10 mouse cellular contexts compared by ENCODE assay signal in the genomic region with DNA sequence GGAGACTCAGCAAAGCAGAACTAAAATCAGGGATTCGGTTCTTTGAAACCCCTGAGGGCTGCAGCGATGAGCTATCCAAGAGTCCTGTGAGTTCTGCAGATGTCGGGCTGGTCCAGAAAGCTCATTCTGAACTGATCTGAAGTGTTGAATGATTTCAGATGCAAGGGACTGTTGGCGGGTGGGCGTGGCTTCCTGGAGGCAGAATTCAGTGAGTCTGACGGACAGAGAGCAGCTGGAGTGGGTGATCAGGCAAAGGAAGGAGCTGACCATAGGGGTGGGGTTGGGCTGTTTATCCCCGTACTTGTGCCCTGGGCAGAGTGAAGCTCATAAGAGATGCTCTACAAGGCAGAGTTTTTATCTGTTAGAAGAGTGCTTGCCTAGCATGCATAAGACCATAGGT. TPM values are rescaled to one million over a fixed set of nuclear protein-coding genes. Genes with fewer than 3 reads are reported as not detected.
A peak's percentile ranks its signal among the peaks of the same experiment; 100 is the strongest.
DNase-seq lines count a peak whose midpoint lies in the region; ATAC-seq lines count a peak whose summit lies in the region.
"Had no signal": no experiment of that assay in that cellular context is flagged by ENCODE, and none has a peak within 500 bp of the region (broad histone marks: within the 10 kb centered on the region; RNA-seq: fewer than 3 reads in every experiment).

No protein-coding gene starts in this region.

- no peak overlapping the region for H3K9ac ChIP-seq in hindbrain, embryonic 16.5 days (ENCODE audit: low read depth, low read length)
- no peak overlapping the region for H3K9ac ChIP-seq in limb, embryonic 15.5 days

- no peaks in the 10 kb centered on the region for H3K36me3 ChIP-seq in hindbrain, embryonic 10.5 days
- H3K36me3 ChIP-seq in hindbrain, embryonic 16.5 days (ENCODE audit: control insufficient read depth, insufficient read depth, low read length), result no peaks in the 10 kb centered on the region
- H3K36me3 ChIP-seq in limb, embryonic 15.5 days, result no peaks in the 10 kb centered on the region

- DNase-seq in hindbrain, embryonic 10.5 days (ENCODE audit: low spot score), result no peak
- DNase-seq in testis, postnatal 10 days (ENCODE audit: low spot score), result peak; percentile 72
- no peak for DNase-seq in testis, postnatal 14 days (ENCODE audit: low spot score)
- no peak for DNase-seq in thymus, postnatal 25 days
- DNase-seq in adrenal gland, adult (ENCODE audit: inconsistent age in 2 of 2, low spot score in 1 of 2), result no peak

- H3K27me3 ChIP-seq in hindbrain, embryonic 10.5 days (ENCODE audit: insufficient read depth, poor library complexity, severe bottlenecking), result peaks cover 30% of the 10 kb centered on the region
- H3K27me3 ChIP-seq in hindbrain, embryonic 16.5 days (replicated peaks; ENCODE audit: control insufficient read depth, insufficient read depth, low read length), result no peaks in the 10 kb centered on the region
- H3K27me3 ChIP-seq in limb, embryonic 15.5 days, result no peaks in the 10 kb centered on the region

- H3K4me3 ChIP-seq in hindbrain, embryonic 10.5 days, result no peak overlapping the region
- H3K4me3 ChIP-seq in hindbrain, embryonic 16.5 days (ENCODE audit: low read length), result no peak overlapping the region
- H3K4me3 ChIP-seq in limb, embryonic 15.5 days, result no peak overlapping the region

- peaks cover 53% of the 10 kb centered on the region for H3K4me1 ChIP-seq in hindbrain, embryonic 10.5 days (replicated peaks)
- peaks cover 2% of the 10 kb centered on the region; the same call in 1 of the 2 replicates for H3K4me1 ChIP-seq in hindbrain, embryonic 16.5 days (ENCODE audit: control insufficient read depth, insufficient read depth, low read depth, low read length)
- peaks cover 36% of the 10 kb centered on the region for H3K4me1 ChIP-seq in limb, embryonic 15.5 days

- ATAC-seq in hindbrain, embryonic 16.5 days, result no peak
- ATAC-seq in limb, embryonic 15.5 days (ENCODE audit: insufficient number of reproducible peaks, low FRiP score, low TSS enrichment, low read depth), result no peak
- ATAC-seq: forebrain, embryonic 16.5 days had no signal

- H3K27ac ChIP-seq in hindbrain, embryonic 10.5 days, result peak overlapping the region; percentile 13; the same call in 1 of the 2 replicates
- no peak overlapping the region for H3K27ac ChIP-seq in hindbrain, embryonic 16.5 days (ENCODE audit: low read depth, low read length)
- peak overlapping the region; percentile 50 for H3K27ac ChIP-seq in limb, embryonic 15.5 days
- H3K27ac ChIP-seq: macrophage had no signal

- H3K4me2 ChIP-seq in hindbrain, embryonic 16.5 days (ENCODE audit: low read length), result no peak overlapping the region
- H3K4me2 ChIP-seq in limb, embryonic 15.5 days, result no peak overlapping the region

- H3K9me3 ChIP-seq in hindbrain, embryonic 10.5 days, result no peaks in the 10 kb centered on the region
- no peaks in the 10 kb centered on the region for H3K9me3 ChIP-seq in hindbrain, embryonic 16.5 days (ENCODE audit: control insufficient read depth, low read length)
- no peaks in the 10 kb centered on the region for H3K9me3 ChIP-seq in limb, embryonic 15.5 days

- 40% methylated on average over 7 of the region's 7 CpGs for WGBS in hindbrain, embryonic 10.5 days
- WGBS in hindbrain, embryonic 16.5 days, result 43% methylated on average over 7 of the region's 7 CpGs
- WGBS in limb, embryonic 15.5 days, result 25% methylated on average over 7 of the region's 7 CpGs

RNA-seq across cellular contexts. Expression of gene Ccdc33, which starts 24.8 kb away (rescaled TPM):
- 0.90 and 0.99 TPM in 2 replicates for polyA plus RNA-seq in hindbrain, embryonic 10.5 days (2016; fragmentation: Nextera tagmentation; extraction: Ambion mirVana)
- 0.43 and 0.79 TPM in 2 replicates for polyA plus RNA-seq in hindbrain, embryonic 16.5 days (2015; fragmentation: Nextera tagmentation; extraction: Ambion mirVana)
- polyA plus RNA-seq in limb, embryonic 15.5 days (2015; fragmentation: Nextera tagmentation; extraction: Ambion mirVana), result not detected in 2 replicates
- polyA plus RNA-seq: heart, embryonic 14.5 days; macrophage had no signal
